Mouse (Mus musculus) heart, postnatal 0 days (tissue): Measurements from ENCODE around the gene Pygm. TPM values are rescaled to one million over a fixed set of nuclear protein-coding genes. Genes with fewer than 3 reads are reported as not detected.

Source experiments
- ATAC-seq: fragments of 200-750 bp; cut with Nextera tagmentation; 2 replicates; pipeline ENCODE4 v1.8.0; 2017; ENCODE audit warnings: low read depth, moderate number of reproducible peaks, moderate library complexity; ENCODE audit not compliant: insufficient read depth
- DNase-seq: peaks from one replicate; pipeline ENCODE4 v3.0.0-alpha.2; 2016; ENCODE audit warnings: low spot score
- H3K27ac ChIP-seq: fragments of 300-500 bp; sonication (generic); 2 replicates; pipeline ENCODE4 v1.5.1; 2014; ENCODE audit warnings: low read depth, mild to moderate bottlenecking
- H3K27me3 ChIP-seq: fragments of 300-500 bp; sonication (generic); 2 replicates; pipeline ENCODE4 v1.6.1; 2014; ENCODE audit warnings: low read length, mixed read lengths; ENCODE audit not compliant: control insufficient read depth, insufficient read depth
- H3K36me3 ChIP-seq: fragments of 300-500 bp; sonication (generic); replicated peaks from 2 replicates; pipeline ENCODE4 v1.6.1; 2014; ENCODE audit warnings: low read length, mixed read lengths; ENCODE audit not compliant: control insufficient read depth, insufficient read depth
- H3K4me1 ChIP-seq: fragments of 300-500 bp; sonication (generic); 2 replicates; pipeline ENCODE4 v1.6.1; 2014; ENCODE audit warnings: antibody characterized with exemption; ENCODE audit not compliant: control insufficient read depth, insufficient read depth
- H3K4me2 ChIP-seq: fragments of 300-500 bp; sonication (generic); 2 replicates; pipeline ENCODE4 v1.6.1; 2014; ENCODE audit warnings: low read depth, mild to moderate bottlenecking, low read length, moderate library complexity
- H3K4me3 ChIP-seq: fragments of 300-500 bp; sonication (generic); 2 replicates; pipeline ENCODE4 v1.5.1; 2014; ENCODE audit warnings: low read depth, low read length
- H3K9ac ChIP-seq: fragments of 300-500 bp; sonication (generic); replicated peaks from 2 replicates; pipeline ENCODE4 v1.6.1; 2014; ENCODE audit warnings: low read depth, low read length, mixed read lengths
- H3K9me3 ChIP-seq: fragments of 300-500 bp; sonication (generic); replicated peaks from 2 replicates; pipeline ENCODE4 v1.6.1; 2016; ENCODE audit warnings: low read length; ENCODE audit not compliant: control insufficient read depth
- CTCF ChIP-seq: IDR thresholded peaks from 2 replicates; pipeline ENCODE4 v1.5.1; 2016; ENCODE audit warnings: antibody characterized with exemption, control low read depth, low read depth
- EP300 ChIP-seq: IDR thresholded peaks from 2 replicates; pipeline ENCODE4 v1.6.1; 2016; ENCODE audit warnings: antibody characterized with exemption, low read depth
- WGBS: fragments of 180-500 bp; shearing (Covaris S2); extraction: QIAGEN DNeasy Blood & Tissue Kit; methylation state at CpG from one replicate; pipeline ENCODE4 v1.1.7; 2014; 5-methylcytosine and 5-hydroxymethylcytosine counted together
- polyA plus RNA-seq: library from polyadenylated mRNA; unstranded; fragments of >200 nt; fragmentation: Nextera tagmentation; extraction: Ambion mirVana; gene quantifications from 2 replicates; pipeline ENCODE4 v1.2.1, GENCODE M21; 2015
- total RNA-seq: library from RNA; depleted of rRNA; stranded (reverse); fragments of >200 nt; gene quantifications from 2 replicates; pipeline ENCODE4 v1.2.3, GENCODE M21; 2014; ENCODE audit warnings: low replicate concordance

Pygm gene
- total and polyA plus RNA-seq, 2 experiments from 2014 or later: 400 to 487 TPM

DNA sequence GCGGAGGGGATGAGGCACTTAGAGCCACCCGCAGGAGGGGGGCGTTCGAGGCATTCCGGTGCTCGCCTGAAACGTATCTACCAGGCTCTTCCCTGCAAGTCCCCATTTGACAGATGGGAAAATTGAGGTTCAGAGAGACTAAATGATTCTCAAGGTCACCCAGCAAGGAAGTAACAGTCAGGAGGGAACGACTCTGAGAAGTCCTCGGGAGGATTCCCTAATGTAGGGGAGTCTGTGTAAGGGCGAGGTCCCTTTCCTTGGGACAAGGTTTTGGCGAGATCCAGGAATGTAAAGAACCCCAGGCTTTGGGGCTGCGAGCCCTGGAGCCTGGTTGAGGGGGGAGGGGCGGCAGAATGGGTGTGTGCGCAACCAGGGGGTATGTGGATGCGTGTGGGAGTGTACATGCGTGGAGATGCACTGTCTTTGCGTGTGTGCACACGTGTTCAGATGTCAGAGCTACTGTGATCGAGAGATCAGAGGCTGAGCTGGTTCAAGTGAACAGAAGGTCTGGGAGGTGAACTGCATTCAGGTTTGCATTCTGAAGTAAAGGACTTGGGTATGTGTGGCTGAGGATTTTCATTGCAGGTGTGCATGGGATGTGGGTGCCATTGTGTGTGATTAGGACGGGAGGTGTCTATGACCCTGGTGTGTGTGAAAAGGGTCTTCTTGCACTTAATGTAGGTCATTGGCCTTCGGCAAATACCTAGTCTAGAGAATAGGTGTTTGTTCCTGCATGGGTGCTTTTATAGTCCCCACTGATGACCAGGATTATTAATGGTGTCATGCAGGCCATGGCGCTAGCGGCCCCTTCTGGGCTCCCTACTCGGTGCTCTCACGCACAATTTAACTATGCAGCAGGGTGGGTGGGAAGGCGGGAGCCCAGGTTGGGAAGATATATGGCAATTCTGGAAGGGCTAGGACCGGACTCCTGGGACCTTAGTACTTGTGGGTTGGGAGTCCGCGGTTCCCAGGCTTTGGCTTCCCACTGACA is 16.2 kb downstream of the Pygm start:
- Histone ChIP-seq H3K27ac (peak overlapping the region; percentile 61), H3K27me3 (no peaks in the 10 kb centered on the region), H3K9ac (peak overlapping the region; percentile 73), H3K4me2 (peak overlapping the region; percentile 99), H3K4me3 (peak overlapping the region; percentile 71), H3K36me3 (peaks cover 8% of the 10 kb centered on the region; the same call in 1 of the 2 replicates), H3K4me1 (peaks cover 26% of the 10 kb centered on the region), H3K9me3 (no peaks in the 10 kb centered on the region)
- WGBS: 3% methylated on average over 29 of the region's 29 CpGs
- TF ChIP-seq CTCF (peak; percentile 7; the same call in 1 of the 2 replicates), EP300 (no peak)
- no peak for ATAC-seq
- DNase-seq: no peak

- no peaks in the 10 kb centered on the region for H3K27me3 ChIP-seq
- H3K27ac ChIP-seq: peak overlapping the region; percentile 49
- peaks cover 2% of the 10 kb centered on the region; the same call in 1 of the 2 replicates for H3K36me3 ChIP-seq
- H3K4me3 ChIP-seq: peak overlapping the region; percentile 71
- TF ChIP-seq EP300 (peak; percentile 41; the same call in 1 of the 2 replicates), CTCF (peak; percentile 71)
- H3K9me3 ChIP-seq: no peaks in the 10 kb centered on the region
- DNase-seq (peak; percentile 72), ATAC-seq (peak; percentile 47)
- WGBS: under 1% methylated on average over 32 of the region's 32 CpGs
- peaks cover 26% of the 10 kb centered on the region for H3K4me1 ChIP-seq
- H3K4me2 ChIP-seq: peak overlapping the region; percentile 99
- H3K9ac ChIP-seq: no peak overlapping the region; the same call in 1 of the 2 replicates
These were observed 17.1 kb downstream of the Pygm start for GRCm38 (mm10) chr19:6401131-6401815.

DNA sequence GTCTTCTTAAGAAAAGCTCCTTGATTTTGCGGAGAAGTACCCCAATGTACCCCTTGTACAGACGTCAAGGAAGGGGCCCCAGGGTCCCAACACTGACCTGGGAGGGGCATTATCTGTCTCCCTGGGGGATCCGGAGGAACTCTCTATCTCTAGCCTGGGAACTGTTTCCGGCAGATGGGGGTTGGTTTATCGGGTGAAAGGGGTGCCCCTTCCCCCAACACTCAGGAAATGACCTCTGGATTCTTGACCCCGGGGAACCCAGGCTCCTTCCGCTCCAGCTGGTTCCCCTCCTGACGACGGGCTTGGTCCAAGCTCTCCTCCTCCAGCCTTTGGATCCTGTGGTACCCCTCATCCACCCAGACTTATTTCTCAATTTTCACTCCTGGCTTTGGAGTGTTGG is 17.8 kb downstream of the Pygm start:
- ATAC-seq (no peak), DNase-seq (no peak)
- H3K36me3 ChIP-seq: no peaks in the 10 kb centered on the region
- no peak for TF ChIP-seq CTCF
- TF ChIP-seq EP300: no peak; the same call in 1 of the 2 replicates
- peaks cover 26% of the 10 kb centered on the region for H3K4me1 ChIP-seq
- peak overlapping the region; percentile 71 for H3K4me3 ChIP-seq
- no peak overlapping the region; the same call in 1 of the 2 replicates for H3K9ac ChIP-seq
- H3K4me2 ChIP-seq: peak overlapping the region; percentile 99
- H3K27ac ChIP-seq: peak overlapping the region; percentile 49
- H3K27me3 ChIP-seq: no peaks in the 10 kb centered on the region
- H3K9me3 ChIP-seq: no peaks in the 10 kb centered on the region
- 17% methylated on average over 9 of the region's 9 CpGs for WGBS

DNA sequence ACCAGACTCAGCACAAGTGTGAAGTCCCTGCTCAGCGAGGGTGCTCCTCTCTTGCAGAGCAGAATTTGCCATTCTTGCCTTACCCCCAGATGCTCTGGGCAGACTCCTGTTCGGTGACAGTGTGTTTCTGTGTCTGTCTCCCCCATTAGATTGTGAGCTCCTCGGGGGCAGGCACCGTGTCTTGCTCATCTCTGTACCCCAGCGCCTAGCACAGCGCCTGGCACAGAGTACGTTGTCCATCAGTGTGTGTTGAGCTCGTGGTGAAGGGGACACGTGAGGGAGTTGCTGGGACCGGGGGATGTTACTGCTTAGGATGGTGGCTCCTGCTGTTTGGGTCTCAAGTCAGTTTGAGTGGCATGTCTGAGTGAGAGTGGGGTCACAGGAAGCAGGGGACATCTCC is 19.7 kb downstream of the Pygm start:
- WGBS: 75% methylated on average over 10 of the region's 10 CpGs
- no peak for TF ChIP-seq CTCF
- TF ChIP-seq EP300: no peak
- H3K9me3 ChIP-seq: no peaks in the 10 kb centered on the region
- no peak for ATAC-seq
- no peak for DNase-seq
- H3K4me2 ChIP-seq: no peak overlapping the region
- H3K9ac ChIP-seq: no peak overlapping the region
- H3K4me3 ChIP-seq: no peak overlapping the region
- no peak overlapping the region for H3K27ac ChIP-seq
- H3K27me3 ChIP-seq: no peaks in the 10 kb centered on the region
- peaks cover 4% of the 10 kb centered on the region; the same call in 1 of the 2 replicates for H3K36me3 ChIP-seq
- peaks cover 17% of the 10 kb centered on the region for H3K4me1 ChIP-seq

- Histone ChIP-seq H3K4me1 (peaks cover 11% of the 10 kb centered on the region), H3K9ac (no peak overlapping the region), H3K4me2 (no peak overlapping the region), H3K27ac (no peak overlapping the region), H3K36me3 (peaks cover 4% of the 10 kb centered on the region; the same call in 1 of the 2 replicates), H3K4me3 (no peak overlapping the region), H3K27me3 (no peaks in the 10 kb centered on the region), H3K9me3 (no peaks in the 10 kb centered on the region)
- ATAC-seq: no peak
- WGBS: 71% methylated on average over 10 of the region's 10 CpGs
- TF ChIP-seq EP300 (no peak), CTCF (no peak)
- DNase-seq: no peak
These were observed 21.2 kb downstream of the Pygm start for GRCm38 (mm10) chr19:6405433-6405832.
